Mouse (Mus musculus) heart, adult 2 months (tissue): Measurements from ENCODE around the gene Efna2.

ENCODE experiments used
- CTCF ChIP-seq: fragments of 200-600 bp; IDR thresholded peaks from 2 replicates; pipeline ENCODE4 v1.8.1; 2022; ENCODE audit warnings: antibody characterized with exemption, mild to moderate bottlenecking, moderate library complexity
- EP300 ChIP-seq: fragments of 200-500 bp; IDR thresholded peaks from 2 replicates; pipeline ENCODE4 v1.6.1; 2011; ENCODE audit warnings: low read depth, low read length, control low read depth; ENCODE audit not compliant: insufficient read depth

DNA sequence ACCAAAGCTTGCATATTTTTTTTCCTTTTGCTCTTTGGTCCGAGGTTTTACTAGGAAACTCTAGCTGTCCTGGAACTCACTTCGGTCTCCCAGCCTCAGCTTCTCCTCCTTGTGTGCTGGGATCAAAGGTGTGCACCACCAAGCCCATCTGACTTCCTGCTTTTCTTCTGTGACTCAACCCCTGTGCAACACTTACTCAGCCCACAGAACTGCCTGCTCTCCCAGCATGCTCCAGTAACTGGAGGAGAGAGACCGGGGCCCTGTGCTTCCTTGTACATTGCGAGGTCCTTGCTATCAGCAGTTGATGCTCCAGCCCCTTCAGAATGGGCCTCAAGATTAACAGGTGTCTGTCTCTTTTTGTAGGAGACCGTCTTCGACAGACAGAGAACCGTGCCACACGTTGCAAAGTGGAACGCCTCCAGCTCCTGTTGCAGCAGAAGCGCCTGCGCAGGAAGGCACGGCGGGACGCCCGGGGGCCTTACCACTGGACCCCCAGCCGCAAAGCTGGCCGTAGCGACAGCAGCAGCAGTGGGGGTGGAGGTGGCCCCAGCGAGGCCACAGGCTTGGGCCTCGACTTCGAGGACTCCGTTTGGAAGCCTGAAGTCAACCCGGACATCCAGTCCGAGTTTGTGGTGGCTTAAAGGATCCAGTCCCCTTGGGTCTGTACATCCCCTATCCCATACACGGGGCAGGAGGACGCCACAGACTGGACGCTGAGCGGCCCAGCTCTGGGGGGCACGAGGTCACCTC lies 23.1 kb upstream of the Efna2 start:
- no peak for TF ChIP-seq EP300
- TF ChIP-seq CTCF = no peak
